Mouse (Mus musculus) frontal cortex, adult (tissue): ENCODE measurements around the gene Frmd4a.
"Not testable (repeated sequence)": the region's sequence is repeated elsewhere in the genome, so short reads cannot be mapped to it uniquely, and the experiment has no call there.

Experiments
- ATAC-seq: cut with Nextera tagmentation; 2 replicates; pipeline ENCODE4 v1.9.2; 2017; ENCODE audit warnings: mild to moderate bottlenecking, moderate library complexity, mixed read lengths; ENCODE audit not compliant: low TSS enrichment

Frmd4a gene

DNA sequence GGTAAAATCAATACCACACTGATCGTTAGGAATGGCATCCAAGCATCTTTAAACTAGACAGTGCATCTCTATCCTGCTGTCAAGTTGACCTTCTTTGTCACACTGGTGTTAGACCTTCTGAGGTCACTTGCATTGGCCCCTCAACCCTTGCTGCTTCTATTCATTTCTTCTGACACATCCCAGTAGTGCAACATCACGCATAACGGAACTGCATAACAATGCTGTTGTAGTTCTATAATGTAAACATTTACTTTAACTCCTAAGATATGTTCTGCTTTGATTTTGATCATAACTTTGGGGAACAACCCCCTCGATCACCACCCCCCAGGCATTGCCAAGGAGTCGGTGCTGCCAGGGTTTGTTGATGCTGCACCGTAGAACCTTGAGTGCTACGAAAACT is 558.5 kb downstream of the Frmd4a start:
- no peak for ATAC-seq

GRCm38 (mm10) chr2:4578291-4578690 is 560.8 kb downstream of the Frmd4a start:
- ATAC-seq = no peak

DNA sequence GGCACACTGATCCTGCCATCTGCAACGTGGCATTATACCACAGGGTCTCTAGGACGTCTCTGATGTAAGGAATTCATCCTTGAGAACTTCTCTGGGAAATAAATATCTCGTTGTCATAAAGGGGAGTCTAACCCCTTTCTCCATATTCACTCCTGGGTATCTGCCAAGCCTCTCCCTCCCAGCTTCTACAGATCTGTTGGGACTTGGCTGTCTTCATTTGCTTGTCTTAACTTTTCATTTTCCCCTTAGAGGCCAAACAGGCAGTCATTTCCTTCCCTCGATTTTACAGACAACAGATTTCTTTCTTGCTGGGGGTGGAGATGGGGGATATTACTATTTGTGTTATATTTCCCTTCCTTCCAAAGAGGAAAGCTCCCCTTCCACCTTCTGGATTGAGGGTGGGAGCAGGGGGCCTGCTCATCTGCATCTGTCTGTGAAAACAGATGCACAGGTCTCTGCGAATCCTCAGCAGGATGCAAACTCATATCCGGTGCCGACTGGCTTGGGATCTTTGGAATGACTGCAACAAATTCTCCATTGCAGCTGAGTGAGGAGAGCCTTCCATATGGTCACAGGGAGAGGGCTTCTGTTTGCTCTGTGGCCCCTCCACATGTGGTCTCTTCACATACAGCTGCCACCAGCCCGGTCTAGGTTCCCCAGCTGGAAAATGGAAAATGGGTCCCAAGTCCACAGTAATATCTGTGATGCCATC is 562.0 kb downstream of the Frmd4a start:
- no peak for ATAC-seq

DNA sequence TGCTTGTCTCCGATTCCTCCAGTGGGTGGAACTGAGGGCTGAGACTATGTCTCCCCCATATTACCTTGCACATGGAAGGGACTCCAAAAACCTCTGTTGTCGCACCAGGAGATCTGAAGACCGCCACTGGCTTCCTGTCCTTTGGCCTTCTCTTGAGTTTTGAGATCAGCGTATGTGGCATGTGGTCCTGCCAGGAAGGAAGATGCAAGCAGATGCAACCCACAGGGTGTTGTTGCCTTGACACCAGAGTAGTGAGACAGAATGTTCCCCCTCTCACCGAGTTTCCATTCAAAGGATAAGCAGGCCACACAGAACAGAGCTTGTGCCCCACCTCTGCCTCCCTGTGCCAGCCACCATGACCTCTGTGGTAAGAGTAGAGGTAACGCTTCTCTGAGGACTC is 563.1 kb downstream of the Frmd4a start:
- ATAC-seq = no peak

- ATAC-seq = no peak
Observed at GRCm38 (mm10) chr2:4582930-4583329, 565.4 kb downstream of the Frmd4a start.

DNA sequence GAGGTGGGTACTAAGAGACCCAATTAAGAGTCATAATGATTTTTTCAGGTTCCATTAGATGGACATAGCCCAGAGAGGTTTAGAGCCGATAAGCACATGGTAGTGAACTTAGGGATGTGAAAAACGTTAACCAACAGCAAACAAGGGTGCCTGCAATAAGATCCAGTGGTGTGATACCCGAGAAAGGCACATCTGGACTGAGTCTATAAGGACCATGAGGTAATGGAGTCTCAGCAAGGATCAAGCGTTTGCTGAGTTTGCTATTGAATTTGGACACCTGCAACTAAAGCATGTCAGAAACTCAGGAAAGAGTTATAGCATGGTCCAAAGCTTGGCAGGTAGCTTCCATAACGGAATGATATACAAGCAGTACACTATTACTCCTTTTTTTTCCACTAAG is 566.7 kb downstream of the Frmd4a start:
- ATAC-seq = no peak

- ATAC-seq = no peak
Observed at GRCm38 (mm10) chr2:4586245-4586644, 568.7 kb downstream of the Frmd4a start.

- ATAC-seq = no peak
Observed at GRCm38 (mm10) chr2:4587685-4588409, 570.3 kb downstream of the Frmd4a start.

DNA sequence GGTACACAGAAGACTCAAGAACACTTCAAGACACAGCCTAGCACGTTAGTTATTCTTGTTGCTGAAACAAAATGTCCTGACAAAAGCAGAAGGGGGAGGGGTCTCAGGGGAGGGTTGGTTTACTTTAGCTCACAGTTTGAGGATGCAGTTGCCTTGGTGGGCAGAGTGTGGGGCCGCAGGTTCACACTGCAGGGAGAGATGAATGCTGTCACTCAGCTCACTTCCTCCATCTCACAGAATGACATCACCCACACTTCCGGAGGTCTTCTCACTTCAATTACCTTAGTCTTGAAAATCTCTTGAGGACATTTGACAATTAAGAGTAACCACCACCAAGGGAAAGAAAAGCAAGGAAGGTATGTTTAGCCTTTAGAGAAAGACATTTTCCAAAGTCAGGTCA is 574.1 kb downstream of the Frmd4a start:
- ATAC-seq = no peak

GRCm38 (mm10) chr2:4592666-4593065 is 575.1 kb downstream of the Frmd4a start:
- ATAC-seq = no peak

DNA sequence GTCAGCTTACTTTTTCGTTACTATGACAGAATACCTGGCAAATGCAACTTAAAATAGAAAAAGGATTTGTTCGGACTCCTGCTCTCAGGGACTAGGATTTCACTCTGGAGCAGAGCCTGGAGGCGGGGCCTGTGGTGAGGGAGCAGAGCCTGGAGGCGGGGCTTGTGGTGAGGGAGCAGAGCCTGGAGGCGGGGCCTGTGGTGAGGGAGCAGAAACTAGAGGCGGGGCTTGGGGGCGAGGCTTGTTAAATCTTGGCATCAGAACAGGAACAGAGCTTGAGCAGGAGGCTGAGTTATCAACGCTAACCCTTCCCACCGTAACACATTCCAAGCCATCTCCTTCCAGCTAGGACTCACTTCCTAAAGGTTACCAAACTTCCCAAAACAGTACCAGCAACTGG is 575.9 kb downstream of the Frmd4a start:
- no peak for ATAC-seq

GRCm38 (mm10) chr2:4593878-4594387 is 576.4 kb downstream of the Frmd4a start:
- no peak for ATAC-seq

DNA sequence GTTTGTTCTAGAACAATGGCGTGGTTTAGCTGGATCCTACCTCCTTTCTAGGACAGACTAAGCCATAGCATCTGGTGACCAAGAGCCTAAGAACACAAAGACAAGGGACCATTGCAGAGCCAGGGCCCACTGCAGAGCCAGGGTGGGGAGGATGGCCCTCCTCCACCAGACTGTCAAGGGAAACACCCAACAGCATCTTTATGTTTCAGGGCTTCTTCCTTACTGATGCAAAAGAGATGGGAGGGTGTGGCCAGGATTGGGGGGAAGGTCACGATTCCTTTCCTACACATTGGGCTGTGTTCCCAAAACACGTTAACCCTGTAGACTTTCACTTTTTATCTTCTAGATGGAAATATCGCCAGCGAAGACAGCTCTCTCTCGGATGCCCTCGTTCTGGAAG is 579.5 kb downstream of the Frmd4a start:
- ATAC-seq = no peak

- peak; percentile 78 for ATAC-seq
Observed at GRCm38 (mm10) chr2:4601034-4601890, 583.7 kb downstream of the Frmd4a start.

DNA sequence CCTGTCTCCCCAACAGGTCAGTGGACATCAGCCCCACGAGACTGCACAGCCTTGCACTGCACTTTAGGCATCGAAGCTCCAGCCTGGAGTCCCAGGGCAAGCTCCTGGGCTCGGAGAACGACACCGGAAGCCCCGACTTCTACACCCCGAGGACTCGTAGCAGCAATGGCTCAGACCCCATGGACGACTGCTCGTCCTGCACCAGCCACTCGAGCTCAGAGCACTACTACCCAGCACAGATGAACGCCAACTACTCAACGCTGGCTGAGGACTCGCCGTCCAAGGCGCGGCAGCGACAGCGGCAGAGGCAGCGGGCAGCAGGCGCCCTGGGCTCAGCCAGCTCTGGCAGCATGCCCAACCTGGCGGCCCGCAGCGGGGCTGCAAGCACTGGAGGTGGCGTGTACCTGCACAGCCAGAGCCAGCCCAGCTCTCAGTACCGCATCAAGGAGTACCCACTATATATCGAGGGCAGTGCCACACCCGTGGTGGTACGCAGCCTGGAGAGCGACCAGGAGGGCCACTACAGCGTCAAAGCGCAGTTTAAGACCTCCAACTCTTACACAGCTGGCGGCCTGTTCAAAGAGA is 585.9 kb downstream of the Frmd4a start:
- ATAC-seq = no peak

DNA sequence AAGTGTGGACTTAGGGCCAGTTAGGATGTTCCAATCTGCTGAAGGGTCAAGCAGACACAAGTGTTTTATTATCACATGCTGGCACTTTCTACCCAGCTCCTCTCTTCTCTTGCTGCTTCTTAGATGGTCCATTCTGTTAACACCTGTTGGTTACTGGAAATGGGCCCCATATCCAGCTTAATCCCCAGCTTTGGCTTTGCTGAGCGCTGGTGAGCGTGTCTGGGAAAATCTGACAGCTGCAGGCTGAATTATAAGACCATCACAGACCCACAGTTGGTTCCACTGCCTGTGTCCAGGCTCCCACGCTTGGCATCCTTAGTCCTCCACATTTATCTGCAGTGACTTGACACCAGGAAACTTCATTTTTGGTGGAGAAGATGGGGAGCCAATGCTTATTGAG is 589.0 kb downstream of the Frmd4a start:
- no peak for ATAC-seq

GRCm38 (mm10) chr2:4608253-4608652 is 590.7 kb downstream of the Frmd4a start:
- peak; percentile 50 for ATAC-seq

GRCm38 (mm10) chr2:4609433-4609832 is 591.9 kb downstream of the Frmd4a start:
- ATAC-seq = no peak

GRCm38 (mm10) chr2:4611295-4611694 is 593.8 kb downstream of the Frmd4a start:
- no peak for ATAC-seq

DNA sequence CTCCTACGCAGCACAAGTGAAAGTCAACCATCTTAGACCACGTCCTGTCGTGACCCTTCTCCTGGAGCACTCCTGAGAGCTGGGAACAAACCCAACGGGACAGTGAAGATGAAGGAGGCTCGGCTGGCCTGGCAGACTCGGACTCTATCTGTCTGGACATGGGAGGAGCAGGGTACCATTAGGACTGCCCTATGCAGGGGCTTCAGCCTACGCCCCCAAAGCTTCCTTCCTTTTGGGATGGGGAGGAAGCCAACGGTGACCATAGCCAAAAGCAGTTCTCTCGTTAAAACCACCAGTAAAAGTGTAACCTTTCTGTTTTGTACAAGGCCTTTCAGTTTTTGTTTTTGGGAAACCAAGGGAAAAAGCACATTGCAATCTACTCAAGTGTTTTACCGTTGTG is 594.2 kb downstream of the Frmd4a start:
- no peak for ATAC-seq

GRCm38 (mm10) chr2:4614276-4614929 is 596.9 kb downstream of the Frmd4a start:
- not testable (repeated sequence) for ATAC-seq
